Mouse (Mus musculus) lung, embryonic 14.5 days (tissue): ENCODE data around the gene Wnt6. TPM values are rescaled to one million over a fixed set of nuclear protein-coding genes. Genes with fewer than 3 reads are reported as not detected.

Experiments
- ATAC-seq: fragments of 200-750 bp; cut with Nextera tagmentation; 2 replicates; pipeline ENCODE4 v1.8.0; 2017; ENCODE audit warnings: mild to moderate bottlenecking, moderate TSS enrichment, moderate library complexity; ENCODE audit not compliant: insufficient read depth
- DNase-seq: peaks from one replicate; pipeline ENCODE4 v3.0.0-alpha.2; 2015
- H3K27ac ChIP-seq: fragments of 300-500 bp; sonication (generic); 2 replicates; pipeline ENCODE4 v1.5.1; 2014; ENCODE audit warnings: low read depth, mild to moderate bottlenecking, moderate library complexity
- H3K27me3 ChIP-seq: fragments of 300-500 bp; sonication (generic); 2 replicates; pipeline ENCODE4 v1.6.1; 2014; ENCODE audit warnings: low read length, control low read depth; ENCODE audit not compliant: insufficient read depth
- H3K36me3 ChIP-seq: fragments of 300-500 bp; sonication (generic); 2 replicates; pipeline ENCODE4 v1.6.1; 2014; ENCODE audit warnings: control low read depth; ENCODE audit not compliant: insufficient read depth
- H3K4me1 ChIP-seq: fragments of 300-500 bp; sonication (generic); 2 replicates; pipeline ENCODE4 v1.6.1; 2014; ENCODE audit warnings: antibody characterized with exemption, control low read depth; ENCODE audit not compliant: insufficient read depth
- H3K4me2 ChIP-seq: fragments of 300-500 bp; sonication (generic); 2 replicates; pipeline ENCODE4 v1.6.1; 2014; ENCODE audit warnings: mild to moderate bottlenecking
- H3K4me3 ChIP-seq: fragments of 300-500 bp; sonication (generic); 2 replicates; pipeline ENCODE4 v1.5.1; 2014; ENCODE audit warnings: low read depth, low read length
- H3K9ac ChIP-seq: fragments of 300-500 bp; sonication (generic); 2 replicates; pipeline ENCODE4 v1.6.1; 2014
- H3K9me3 ChIP-seq: fragments of 300-500 bp; sonication (generic); 2 replicates; pipeline ENCODE4 v1.6.1; 2016; ENCODE audit warnings: low read depth, low read length, control low read depth
- CTCF ChIP-seq: IDR thresholded peaks from 2 replicates; pipeline ENCODE4 v1.5.1; 2016; ENCODE audit warnings: antibody characterized with exemption, low read depth
- WGBS: fragments of 180-500 bp; shearing (Covaris S2); extraction: QIAGEN DNeasy Blood & Tissue Kit; methylation state at CpG from one replicate; pipeline ENCODE4 v1.1.7; 2014; 5-methylcytosine and 5-hydroxymethylcytosine counted together
- polyA plus RNA-seq: library from polyadenylated mRNA; unstranded; fragments of >200 nt; fragmentation: Nextera tagmentation; extraction: Ambion mirVana; gene quantifications from 2 replicates; pipeline ENCODE4 v1.2.1, GENCODE M21; 2014

The Wnt6 gene
- polyA plus RNA-seq, 1 experiment from 2014 or later: 0.57 TPM

DNA sequence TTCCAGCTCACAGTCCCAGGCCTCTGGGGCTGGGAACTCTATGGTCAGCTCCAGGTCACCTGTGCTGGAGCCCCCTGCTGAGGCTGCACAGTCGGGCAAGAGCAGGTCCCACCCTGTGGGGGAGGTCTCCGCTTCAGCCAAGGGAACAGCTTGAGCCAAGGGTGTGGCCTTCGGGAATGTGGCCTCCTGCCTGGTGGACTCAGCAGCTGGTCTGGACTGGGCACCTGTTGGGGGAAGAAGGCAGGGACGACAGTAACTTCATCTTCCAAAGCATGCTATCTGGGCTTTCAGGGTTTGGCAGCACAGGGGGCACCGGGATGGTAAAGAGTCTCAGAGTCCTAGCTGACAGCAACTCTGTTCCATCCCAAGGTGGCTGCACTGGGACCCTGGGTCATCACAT lies 24.4 kb upstream of the Wnt6 start:
- Histone ChIP-seq H3K27ac (no peak overlapping the region), H3K9ac (no peak overlapping the region), H3K36me3 (no peaks in the 10 kb centered on the region), H3K27me3 (peaks cover 12% of the 10 kb centered on the region; the same call in 1 of the 2 replicates), H3K4me3 (no peak overlapping the region), H3K9me3 (no peaks in the 10 kb centered on the region), H3K4me1 (no peaks in the 10 kb centered on the region), H3K4me2 (no peak overlapping the region)
- DNase-seq (no peak), ATAC-seq (no peak)
- 68% methylated on average over 5 of the region's 5 CpGs for WGBS
- no peak for TF ChIP-seq CTCF

DNA sequence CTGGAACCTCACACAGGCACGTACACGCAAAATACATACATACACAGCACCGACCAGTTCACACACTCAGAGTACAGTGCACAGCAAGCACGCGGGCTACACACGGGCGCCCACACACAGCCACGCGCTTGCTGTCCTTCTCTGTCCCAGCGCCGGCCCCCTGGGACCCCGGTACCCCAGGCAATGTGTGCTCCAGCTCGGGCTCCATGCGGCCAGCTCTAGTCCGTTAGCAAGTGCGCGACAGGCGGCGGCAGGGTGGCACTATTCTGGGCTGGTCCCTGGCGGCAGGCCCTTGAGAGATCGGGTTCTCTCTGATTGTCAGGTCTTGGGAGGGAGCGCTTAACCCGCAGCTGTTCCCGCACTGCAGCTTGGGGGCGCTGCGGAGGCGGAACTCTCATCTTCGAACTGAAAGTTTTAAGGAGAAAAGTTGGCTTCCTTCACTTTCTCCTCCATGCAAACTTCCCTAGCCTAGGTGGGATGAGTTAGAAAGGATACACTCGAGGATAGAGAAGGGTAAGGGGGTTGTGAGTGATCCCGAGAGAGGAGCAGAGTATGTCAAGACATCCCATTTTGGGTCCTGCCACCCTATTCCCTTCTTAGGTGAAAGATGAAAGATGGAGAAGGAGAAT lies 22.9 kb upstream of the Wnt6 start, which contains the start of gene Prkag3:
Gene Prkag3 (minus strand): TSS at position 579 of the 629 bp plus-strand sequence.
- 8% methylated on average over 30 of the region's 30 CpGs for WGBS
- H3K36me3 ChIP-seq: no peaks in the 10 kb centered on the region
- no peaks in the 10 kb centered on the region for H3K4me1 ChIP-seq
- peak; percentile 76 for DNase-seq
- H3K4me2 ChIP-seq: peak within 1 kb of the TSS; percentile 54
- peak; percentile 77 for ATAC-seq
- peak within 1 kb of the TSS; percentile 24; the same call in 1 of the 2 replicates for H3K9ac ChIP-seq
- TF ChIP-seq CTCF: peak; percentile 64
- H3K4me3 ChIP-seq: peak within 1 kb of the TSS; percentile 5; the same call in 1 of the 2 replicates
- peaks cover 12% of the 10 kb centered on the region; the same call in 1 of the 2 replicates for H3K27me3 ChIP-seq
- no peaks in the 10 kb centered on the region for H3K9me3 ChIP-seq
- no peak within 1 kb of the TSS for H3K27ac ChIP-seq

DNA sequence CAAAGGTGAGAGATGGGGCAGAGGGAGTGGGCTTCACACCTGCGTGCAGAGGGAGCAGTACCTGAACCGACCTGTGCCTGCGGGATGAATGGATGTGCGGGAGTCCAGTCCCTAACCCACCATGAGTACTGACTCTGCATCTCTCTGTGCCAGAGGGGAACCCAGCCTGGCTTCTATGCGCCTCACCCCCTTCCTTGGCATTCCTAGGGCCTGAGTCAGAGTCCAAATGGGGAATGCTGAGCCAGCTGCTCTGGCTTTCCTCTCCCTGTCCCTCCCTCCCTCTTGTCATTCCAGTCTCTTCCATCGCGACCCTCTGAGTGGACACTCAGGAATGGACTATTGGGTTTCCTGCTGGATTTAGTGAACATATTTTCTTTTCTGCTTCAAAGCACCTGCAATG lies 22.4 kb upstream of the Wnt6 start:
- Histone ChIP-seq H3K27me3 (peaks cover 12% of the 10 kb centered on the region; the same call in 1 of the 2 replicates), H3K4me3 (no peak overlapping the region), H3K9ac (no peak overlapping the region), H3K36me3 (no peaks in the 10 kb centered on the region), H3K4me2 (peak overlapping the region; percentile 54), H3K4me1 (no peaks in the 10 kb centered on the region), H3K27ac (no peak overlapping the region), H3K9me3 (no peaks in the 10 kb centered on the region)
- peak; percentile 69 for DNase-seq
- peak; percentile 87; the same call in 1 of the 2 replicates for ATAC-seq
- 47% methylated on average over 7 of the region's 7 CpGs for WGBS
- no peak for TF ChIP-seq CTCF

DNA sequence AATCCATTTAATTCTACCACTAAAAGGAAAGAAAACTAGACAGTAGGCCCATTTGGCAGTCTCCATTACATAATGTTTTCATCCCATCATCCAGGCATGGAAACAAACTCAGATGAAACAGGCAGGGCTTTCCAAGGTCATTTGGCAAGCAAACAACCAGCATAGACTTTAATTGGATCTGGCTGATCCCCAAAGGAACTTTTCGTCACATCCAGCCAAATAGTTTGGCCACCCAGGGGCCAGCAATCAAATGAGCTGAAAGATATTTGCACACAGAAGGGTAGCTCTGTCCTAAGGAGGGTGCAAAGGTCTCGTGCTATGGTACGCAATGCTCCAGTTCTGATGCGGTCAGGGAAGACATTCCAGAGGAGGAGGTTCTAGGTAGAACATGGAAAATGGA lies 21.0 kb upstream of the Wnt6 start:
- no peak overlapping the region for H3K27ac ChIP-seq
- H3K9ac ChIP-seq: no peak overlapping the region
- 67% methylated on average over 4 of the region's 4 CpGs for WGBS
- DNase-seq: no peak
- ATAC-seq: no peak
- no peaks in the 10 kb centered on the region for H3K4me1 ChIP-seq
- peaks cover 12% of the 10 kb centered on the region; the same call in 1 of the 2 replicates for H3K27me3 ChIP-seq
- no peak for TF ChIP-seq CTCF
- H3K9me3 ChIP-seq: no peaks in the 10 kb centered on the region
- no peaks in the 10 kb centered on the region for H3K36me3 ChIP-seq
- no peak overlapping the region for H3K4me2 ChIP-seq
- no peak overlapping the region for H3K4me3 ChIP-seq

DNA sequence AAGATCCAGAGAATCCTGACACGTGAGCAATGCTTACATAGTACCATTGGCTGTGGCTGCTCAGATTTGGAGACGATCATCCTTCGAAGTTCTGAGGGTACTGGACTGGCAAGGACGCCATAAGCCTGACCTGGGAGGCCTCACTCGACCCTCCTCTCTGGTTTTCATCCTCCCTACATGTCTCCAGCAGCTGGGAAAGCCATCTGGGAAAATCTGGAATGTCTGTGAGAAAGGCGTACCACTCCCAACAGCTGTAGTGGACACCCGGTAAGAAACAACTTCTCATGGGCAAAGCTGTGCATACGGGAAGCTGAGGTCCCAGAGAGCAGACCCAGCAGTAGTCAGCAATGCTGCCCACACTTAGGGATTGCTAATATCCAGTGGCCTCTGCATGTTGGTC lies 19.5 kb upstream of the Wnt6 start:
- no peak for TF ChIP-seq CTCF
- H3K27ac ChIP-seq: no peak overlapping the region
- ATAC-seq: no peak
- no peak overlapping the region for H3K4me2 ChIP-seq
- no peak overlapping the region for H3K4me3 ChIP-seq
- H3K9ac ChIP-seq: no peak overlapping the region
- no peaks in the 10 kb centered on the region for H3K9me3 ChIP-seq
- peaks cover 12% of the 10 kb centered on the region; the same call in 1 of the 2 replicates for H3K27me3 ChIP-seq
- DNase-seq: no peak
- H3K36me3 ChIP-seq: no peaks in the 10 kb centered on the region
- no peaks in the 10 kb centered on the region for H3K4me1 ChIP-seq
- 75% methylated on average over 8 of the region's 8 CpGs for WGBS

DNA sequence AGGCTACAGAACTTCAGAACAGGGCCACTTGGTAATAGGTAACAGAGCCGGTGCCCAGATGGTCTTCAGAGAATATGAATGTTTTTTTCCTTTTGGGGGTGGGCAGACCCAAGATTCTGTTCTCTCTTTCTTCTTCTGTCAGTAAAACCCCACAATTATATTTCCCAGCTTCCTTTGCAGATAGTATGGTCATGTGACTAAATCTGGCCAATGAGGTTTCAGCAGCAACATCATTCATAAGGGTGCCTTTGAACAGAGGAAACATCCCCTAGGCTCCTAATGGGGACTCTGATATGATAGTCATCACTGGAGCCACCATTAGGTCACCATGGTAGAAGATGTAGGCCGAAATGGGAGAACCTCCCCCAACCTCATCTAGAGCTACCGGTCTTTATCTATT lies 18.9 kb upstream of the Wnt6 start:
- Histone ChIP-seq H3K9me3 (no peaks in the 10 kb centered on the region), H3K36me3 (no peaks in the 10 kb centered on the region), H3K4me1 (no peaks in the 10 kb centered on the region), H3K4me2 (no peak overlapping the region), H3K27ac (no peak overlapping the region), H3K4me3 (no peak overlapping the region), H3K27me3 (peaks cover 12% of the 10 kb centered on the region; the same call in 1 of the 2 replicates), H3K9ac (no peak overlapping the region)
- no peak for ATAC-seq
- no peak for DNase-seq
- 95% methylated on average over 3 of the region's 3 CpGs for WGBS
- no peak for TF ChIP-seq CTCF

DNA sequence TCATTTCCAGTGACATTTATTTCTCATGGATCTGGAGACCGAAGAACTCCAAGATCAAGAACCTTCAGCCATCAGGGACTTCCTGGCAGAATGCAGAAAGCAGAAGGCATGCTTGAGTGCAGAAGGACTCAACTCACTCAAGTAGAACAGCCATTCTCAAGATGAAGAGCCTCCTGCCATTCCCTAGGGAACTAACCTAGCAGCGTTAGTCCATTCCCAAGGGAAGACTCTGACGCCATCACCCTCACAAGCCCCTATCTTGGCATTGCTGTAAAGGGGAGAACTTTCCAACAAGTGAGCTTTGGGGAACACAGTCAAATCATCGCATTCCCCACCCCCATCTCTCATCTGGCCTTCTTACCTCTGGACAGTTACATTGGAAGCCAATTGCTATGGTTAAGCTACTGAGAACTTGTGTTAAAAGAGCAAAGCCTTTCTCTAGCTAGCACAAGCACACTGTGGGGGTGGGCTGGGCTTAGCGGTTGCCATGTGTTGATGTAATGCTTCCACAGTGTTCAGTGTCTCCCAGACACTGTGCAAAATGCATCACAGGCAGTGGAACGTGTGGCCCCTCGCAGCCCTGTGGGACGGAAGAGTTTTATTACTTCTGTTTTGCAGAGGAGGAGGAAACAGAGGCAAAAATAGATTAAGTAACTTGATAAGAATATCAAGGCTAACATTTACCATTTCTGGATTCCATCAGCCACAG lies 18.3 kb upstream of the Wnt6 start:
- H3K27me3 ChIP-seq: peaks cover 9% of the 10 kb centered on the region; the same call in 1 of the 2 replicates
- ATAC-seq (no peak), DNase-seq (no peak)
- H3K9me3 ChIP-seq: no peaks in the 10 kb centered on the region
- TF ChIP-seq CTCF: no peak
- H3K27ac ChIP-seq: no peak overlapping the region
- H3K4me2 ChIP-seq: no peak overlapping the region
- no peak overlapping the region for H3K4me3 ChIP-seq
- 79% methylated on average over 8 of the region's 8 CpGs for WGBS
- H3K4me1 ChIP-seq: no peaks in the 10 kb centered on the region
- H3K36me3 ChIP-seq: no peaks in the 10 kb centered on the region
- no peak overlapping the region for H3K9ac ChIP-seq
